Mouse (Mus musculus): Measurements from ENCODE around the gene Bbs4.

GRCm38 (mm10) chr9:59388311-59388710 lies 35.0 kb upstream of the Bbs4 start:
- TF ChIP-seq CTCF (IDR thresholded peaks at IDR 0.05; ENCODE audit: low read depth) (no peak), EP300 (IDR thresholded peaks at IDR 0.05; ENCODE audit: low read depth) (no peak)

Data from liver, postnatal 0 days (tissue).